Mouse (Mus musculus): ENCODE results near the gene Asdurf.
"Not testable (repeated sequence)": the region's sequence is repeated elsewhere in the genome, so short reads cannot be mapped to it uniquely, and the experiment has no call there.

Asdurf gene

GRCm38 (mm10) chr1:53352327-53353261 is at the start of gene Asdurf, which contains the start of the genes Gm28551 and Asnsd1:
Gene Asdurf (minus strand): TSS chr1:53352619.
Gene Gm28551 (minus strand): TSS chr1:53352667.
Gene Asnsd1 (minus strand): TSS chr1:53352752.
- peak; percentile 96 to 99 for DNase-seq (ENCODE audit: low spot score in 2 of 2)

GRCm38 (mm10) chr1:53393936-53394760 is 41.7 kb upstream of the Asdurf start:
- DNase-seq (ENCODE audit: low spot score in 2 of 2) = peak; percentile 49 to 61

- no peak for DNase-seq (ENCODE audit: low spot score in 2 of 2)
Observed at GRCm38 (mm10) chr1:53388762-53389161, 36.3 kb upstream of the Asdurf start.

- DNase-seq (ENCODE audit: low spot score in 2 of 2) = no peak
Observed at GRCm38 (mm10) chr1:53384085-53384688, 31.8 kb upstream of the Asdurf start.

- no peak for DNase-seq (ENCODE audit: low spot score in 2 of 2)
Observed at GRCm38 (mm10) chr1:53377731-53378130, 25.3 kb upstream of the Asdurf start.

GRCm38 (mm10) chr1:53375965-53376364 is 23.5 kb upstream of the Asdurf start:
- not testable (repeated sequence) for DNase-seq (ENCODE audit: low spot score in 2 of 2)

- DNase-seq (ENCODE audit: low spot score in 2 of 2) = no peak
Observed at GRCm38 (mm10) chr1:53358988-53359387, 6.6 kb upstream of the Asdurf start.

GRCm38 (mm10) chr1:53341071-53341470 is 11.3 kb downstream of the Asdurf start:
- DNase-seq (ENCODE audit: low spot score in 2 of 2) = no peak

GRCm38 (mm10) chr1:53337403-53337802 is 15.0 kb downstream of the Asdurf start:
- not testable (repeated sequence) for DNase-seq (ENCODE audit: low spot score in 2 of 2)

- no peak for DNase-seq (ENCODE audit: low spot score in 2 of 2)
Observed at GRCm38 (mm10) chr1:53335465-53335864, 17.0 kb downstream of the Asdurf start.

- DNase-seq (ENCODE audit: low spot score in 2 of 2) = not testable (repeated sequence)
Observed at GRCm38 (mm10) chr1:53333527-53333926, 18.9 kb downstream of the Asdurf start.

- no peak for DNase-seq (ENCODE audit: low spot score in 2 of 2)
Observed at GRCm38 (mm10) chr1:53324827-53325494, 27.5 kb downstream of the Asdurf start.

- no peak for DNase-seq (ENCODE audit: low spot score in 2 of 2)
Observed at GRCm38 (mm10) chr1:53324277-53324676, 28.1 kb downstream of the Asdurf start.

- DNase-seq (ENCODE audit: low spot score in 2 of 2) = no peak
Observed at GRCm38 (mm10) chr1:53323254-53323653, 29.2 kb downstream of the Asdurf start.

- DNase-seq (ENCODE audit: low spot score in 2 of 2) = no peak
Observed at GRCm38 (mm10) chr1:53321662-53322344, 30.6 kb downstream of the Asdurf start.

GRCm38 (mm10) chr1:53312989-53313967 is 39.1 kb downstream of the Asdurf start, which contains the start of gene Osgepl1:
Gene Osgepl1 (plus strand): TSS chr1:53313624.
- DNase-seq (ENCODE audit: low spot score in 2 of 2) = peak; percentile 84 to 92

- DNase-seq (ENCODE audit: low spot score in 2 of 2) = no peak
Observed at GRCm38 (mm10) chr1:53300506-53300905, 51.9 kb downstream of the Asdurf start.

All from right cerebral cortex, adult 2 months (tissue).